Mouse (Mus musculus) thymus, adult 2 months (tissue): Measurements from ENCODE around the gene Myo15b. TPM values are rescaled to one million over a fixed set of nuclear protein-coding genes. Genes with fewer than 3 reads are reported as not detected.

ENCODE experiments used
- DNase-seq: peaks from one replicate; pipeline ENCODE4 v3.0.0; 2021
- H3K27ac ChIP-seq: fragments of 200-500 bp; 2 replicates; pipeline ENCODE4 v1.5.1; 2012; ENCODE audit warnings: low read length, control low read depth; ENCODE audit not compliant: control insufficient read depth, insufficient read depth
- H3K27me3 ChIP-seq: fragments of 200-500 bp; 2 replicates; pipeline ENCODE4 v1.6.1; 2012; ENCODE audit warnings: mild to moderate bottlenecking, low read length, moderate library complexity, mixed read lengths; ENCODE audit not compliant: control insufficient read depth, insufficient read depth
- H3K36me3 ChIP-seq: fragments of 200-500 bp; 2 replicates; pipeline ENCODE4 v1.6.1; 2012; ENCODE audit warnings: mild to moderate bottlenecking, low read length, moderate library complexity; ENCODE audit not compliant: control insufficient read depth, insufficient read depth
- H3K4me1 ChIP-seq: fragments of 200-500 bp; replicated peaks from 2 replicates; pipeline ENCODE4 v1.6.1; 2012; ENCODE audit warnings: low read length; ENCODE audit not compliant: control insufficient read depth, insufficient read depth
- H3K4me3 ChIP-seq: fragments of 200-500 bp; 2 replicates; pipeline ENCODE4 v1.5.1; 2012; ENCODE audit warnings: mild to moderate bottlenecking, low read length, control low read depth, moderate library complexity; ENCODE audit not compliant: control insufficient read depth, insufficient read depth
- CTCF ChIP-seq: fragments of 200-500 bp; IDR thresholded peaks from 2 replicates; pipeline ENCODE4 v1.5.1; 2012; ENCODE audit warnings: mild to moderate bottlenecking, control low read depth, low read length, moderate library complexity, borderline replicate concordance; ENCODE audit not compliant: control insufficient read depth, poor library complexity, insufficient read depth; ENCODE audit errors: extremely low read depth
- POLR2A ChIP-seq: fragments of 200-500 bp; IDR thresholded peaks from 2 replicates; pipeline ENCODE4 v1.6.1; 2012; ENCODE audit warnings: mild to moderate bottlenecking, low read length, control low read depth, moderate library complexity; ENCODE audit not compliant: control insufficient read depth, poor library complexity, insufficient read depth; ENCODE audit errors: extremely low read depth
- WGBS: fragments of 180-500 bp; shearing (Covaris S2); methylation state at CpG from one replicate; pipeline ENCODE4 v1.1.7; 2018; 5-methylcytosine and 5-hydroxymethylcytosine counted together
- polyA plus RNA-seq: library from polyadenylated mRNA; depleted of rRNA; stranded (reverse); fragments of >200 nt; gene quantifications from 2 replicates; pipeline ENCODE4 v1.2.3, GENCODE M21; 2012

Gene Myo15b
- polyA plus RNA-seq, 1 experiment: 6.1 TPM

- H3K27ac ChIP-seq: no peak overlapping the region
- DNase-seq: no peak
- no peaks in the 10 kb centered on the region for H3K36me3 ChIP-seq
- no peaks in the 10 kb centered on the region for H3K4me1 ChIP-seq
- WGBS: 97% methylated on average over 22 of the region's 22 CpGs
- H3K4me3 ChIP-seq: no peak overlapping the region
- no peaks in the 10 kb centered on the region for H3K27me3 ChIP-seq
- TF ChIP-seq POLR2A: no peak
- TF ChIP-seq CTCF: no peak
These were observed 20.4 kb upstream of the Myo15b start for GRCm38 (mm10) chr11:115837606-115838345.

- TF ChIP-seq POLR2A: no peak
- no peak for TF ChIP-seq CTCF
- no peaks in the 10 kb centered on the region for H3K27me3 ChIP-seq
- WGBS: 25% methylated on average over 4 of the region's 4 CpGs
- no peaks in the 10 kb centered on the region for H3K4me1 ChIP-seq
- no peak overlapping the region for H3K27ac ChIP-seq
- DNase-seq: no peak
- H3K36me3 ChIP-seq: no peaks in the 10 kb centered on the region
- no peak overlapping the region for H3K4me3 ChIP-seq
These were observed 19.3 kb upstream of the Myo15b start for GRCm38 (mm10) chr11:115838895-115839311.

- no peak overlapping the region for H3K27ac ChIP-seq
- no peaks in the 10 kb centered on the region for H3K4me1 ChIP-seq
- TF ChIP-seq CTCF (no peak), POLR2A (no peak)
These were observed 18.5 kb upstream of the Myo15b start for GRCm38 (mm10) chr11:115839732-115840131.

GRCm38 (mm10) chr11:115841044-115841443 lies 17.2 kb upstream of the Myo15b start:
- H3K36me3 ChIP-seq: peaks cover 8% of the 10 kb centered on the region
- no peak overlapping the region for H3K27ac ChIP-seq
- 88% methylated on average over 6 of the region's 6 CpGs for WGBS
- no peaks in the 10 kb centered on the region for H3K4me1 ChIP-seq
- DNase-seq: no peak
- no peaks in the 10 kb centered on the region for H3K27me3 ChIP-seq
- TF ChIP-seq POLR2A (no peak), CTCF (no peak)
- H3K4me3 ChIP-seq: no peak overlapping the region

More at GRCm38 (mm10) chr11:115839732-115840131, 18.5 kb upstream of the Myo15b start:
- DNase-seq: no peak
- Histone ChIP-seq H3K36me3 (no peaks in the 10 kb centered on the region), H3K27me3 (no peaks in the 10 kb centered on the region), H3K4me3 (no peak overlapping the region)
- WGBS: 96% methylated on average over 3 of the region's 3 CpGs

GRCm38 (mm10) chr11:115841961-115842550 lies 16.1 kb upstream of the Myo15b start:
- H3K4me3 ChIP-seq: no peak overlapping the region
- no peak for TF ChIP-seq CTCF
- TF ChIP-seq POLR2A: no peak
- WGBS: 97% methylated on average over 6 of the region's 6 CpGs
- H3K4me1 ChIP-seq: no peaks in the 10 kb centered on the region
- no peak for DNase-seq
- H3K36me3 ChIP-seq: peaks cover 15% of the 10 kb centered on the region
- no peak overlapping the region for H3K27ac ChIP-seq
- no peaks in the 10 kb centered on the region for H3K27me3 ChIP-seq

- DNase-seq: no peak
- H3K36me3 ChIP-seq: peaks cover 17% of the 10 kb centered on the region
- H3K27ac ChIP-seq: no peak overlapping the region
- H3K4me1 ChIP-seq: no peaks in the 10 kb centered on the region
- H3K27me3 ChIP-seq: no peaks in the 10 kb centered on the region
- H3K4me3 ChIP-seq: no peak overlapping the region
- TF ChIP-seq CTCF: no peak
- TF ChIP-seq POLR2A: no peak
- 98% methylated on average over 11 of the region's 14 CpGs for WGBS
These were observed 14.9 kb upstream of the Myo15b start for GRCm38 (mm10) chr11:115843141-115843890.
